Mouse (Mus musculus): Measurements from ENCODE around the gene Olfr1367. TPM values are rescaled to one million over a fixed set of nuclear protein-coding genes. Genes with fewer than 3 reads are reported as not detected.
"Not testable (repeated sequence)": the region's sequence is repeated elsewhere in the genome, so short reads cannot be mapped to it uniquely, and the experiment has no call there.

Olfr1367 gene
- polyA plus RNA-seq, 1 experiment from 2014 or later: not detected

GRCm38 (mm10) chr13:21326191-21326590, 20.5 kb upstream of the Olfr1367 start:
- peak overlapping the region; percentile 65 for H3K4me2 ChIP-seq (replicated peaks)
- H3K9me3 ChIP-seq: no peaks in the 10 kb centered on the region
- H3K9ac ChIP-seq: no peak overlapping the region
- H3K4me1 ChIP-seq: 0 out of 2 replicates have a peak, but pooled peaks cover 4% of the 10 kb centered on the region
- H3K4me3 ChIP-seq: peak overlapping the region; percentile 46; the same call in 1 of the 2 replicates
- H3K27ac ChIP-seq: no peak overlapping the region
- WGBS: 8% methylated on average over 4 of the region's 4 CpGs
- H3K27me3 ChIP-seq: 0 out of 2 replicates have a peak, but pooled peaks cover 6% of the 10 kb centered on the region
- no peaks in the 10 kb centered on the region for H3K36me3 ChIP-seq
- ATAC-seq (ENCODE audit: insufficient number of reproducible peaks, insufficient read depth, low FRiP score, low TSS enrichment): no peak

GRCm38 (mm10) chr13:21326657-21327211, 20.0 kb upstream of the Olfr1367 start:
- Histone ChIP-seq H3K4me1 (0 out of 2 replicates have a peak, but pooled peaks cover 4% of the 10 kb centered on the region), H3K9ac (0 out of 2 replicates have a peak overlapping the region, but pooled peaks have one; percentile 29), H3K27me3 (0 out of 2 replicates have a peak, but pooled peaks cover 6% of the 10 kb centered on the region), H3K36me3 (no peaks in the 10 kb centered on the region), H3K9me3 (no peaks in the 10 kb centered on the region), H3K4me2 (replicated peaks) (peak overlapping the region; percentile 65), H3K27ac (no peak overlapping the region), H3K4me3 (peak overlapping the region; percentile 46)
- ATAC-seq (ENCODE audit: insufficient number of reproducible peaks, insufficient read depth, low FRiP score, low TSS enrichment): no peak
- under 1% methylated on average over 24 of the region's 24 CpGs for WGBS

GRCm38 (mm10) chr13:21327424-21327823, 19.3 kb upstream of the Olfr1367 start:
- Histone ChIP-seq H3K9ac (peak overlapping the region; percentile 41), H3K4me3 (peak overlapping the region; percentile 46), H3K9me3 (no peaks in the 10 kb centered on the region), H3K27me3 (0 out of 2 replicates have a peak, but pooled peaks cover 6% of the 10 kb centered on the region), H3K27ac (no peak overlapping the region), H3K36me3 (no peaks in the 10 kb centered on the region), H3K4me2 (replicated peaks) (peak overlapping the region; percentile 65), H3K4me1 (no peaks in the 10 kb centered on the region)
- ATAC-seq (ENCODE audit: insufficient number of reproducible peaks, insufficient read depth, low FRiP score, low TSS enrichment): 0 out of 2 replicates have a peak, but pooled peaks have one; percentile 28
- whole genome bisulfite sequencing: under 1% methylated on average over 9 of the region's 9 CpGs

GRCm38 (mm10) chr13:21350593-21350992, 3.9 kb downstream of the Olfr1367 start:
- Histone ChIP-seq H3K4me3 (no peak overlapping the region), H3K4me2 (replicated peaks) (no peak overlapping the region), H3K9me3 (no peaks in the 10 kb centered on the region), H3K27me3 (no peaks in the 10 kb centered on the region), H3K36me3 (no peaks in the 10 kb centered on the region), H3K9ac (no peak overlapping the region), H3K4me1 (no peaks in the 10 kb centered on the region), H3K27ac (no peak overlapping the region)
- no peak for ATAC-seq (ENCODE audit: insufficient number of reproducible peaks, insufficient read depth, low FRiP score, low TSS enrichment)

GRCm38 (mm10) chr13:21362621-21363248, 16.0 kb downstream of the Olfr1367 start, which contains the start of gene Zscan12:
Zscan12 (plus strand) TSS chr13:21362820.
- Histone ChIP-seq H3K4me3 (peak within 1 kb of the TSS; percentile 83), H3K27me3 (no peaks in the 10 kb centered on the region), H3K4me1 (peaks cover 15% of the 10 kb centered on the region), H3K9me3 (no peaks in the 10 kb centered on the region), H3K4me2 (replicated peaks) (peak within 1 kb of the TSS; percentile 57), H3K27ac (peak within 1 kb of the TSS; percentile 84), H3K36me3 (peaks cover 9% of the 10 kb centered on the region), H3K9ac (peak within 1 kb of the TSS; percentile 92)
- 1% methylated on average over 29 of the region's 29 CpGs for WGBS
- ATAC-seq (ENCODE audit: insufficient number of reproducible peaks, insufficient read depth, low FRiP score, low TSS enrichment): peak; percentile 99

- peaks cover 13% of the 10 kb centered on the region for H3K36me3 ChIP-seq
- H3K9me3 ChIP-seq: no peaks in the 10 kb centered on the region
- peak overlapping the region; percentile 92 for H3K9ac ChIP-seq
- peak overlapping the region; percentile 57 for H3K4me2 ChIP-seq (replicated peaks)
- WGBS: 64% methylated on average over 12 of the region's 12 CpGs
- no peaks in the 10 kb centered on the region for H3K27me3 ChIP-seq
- H3K4me3 ChIP-seq: peak overlapping the region; percentile 83
- peaks cover 15% of the 10 kb centered on the region for H3K4me1 ChIP-seq
- no peak overlapping the region for H3K27ac ChIP-seq
- ATAC-seq (ENCODE audit: insufficient number of reproducible peaks, insufficient read depth, low FRiP score, low TSS enrichment): no peak
Measured at GRCm38 (mm10) chr13:21363719-21364118, 17.0 kb downstream of the Olfr1367 start.

- Histone ChIP-seq H3K9ac (no peak overlapping the region), H3K36me3 (peaks cover 37% of the 10 kb centered on the region), H3K4me2 (replicated peaks) (no peak overlapping the region), H3K27me3 (no peaks in the 10 kb centered on the region), H3K27ac (no peak overlapping the region), H3K4me1 (peaks cover 15% of the 10 kb centered on the region), H3K9me3 (no peaks in the 10 kb centered on the region), H3K4me3 (no peak overlapping the region)
- 61% methylated on average over 6 of the region's 6 CpGs for WGBS
- no peak for ATAC-seq (ENCODE audit: insufficient number of reproducible peaks, insufficient read depth, low FRiP score, low TSS enrichment)
Measured at GRCm38 (mm10) chr13:21366635-21367034, 19.9 kb downstream of the Olfr1367 start.

- Histone ChIP-seq H3K4me1 (no peaks in the 10 kb centered on the region), H3K9me3 (no peaks in the 10 kb centered on the region), H3K4me3 (no peak overlapping the region), H3K4me2 (replicated peaks) (no peak overlapping the region), H3K27me3 (no peaks in the 10 kb centered on the region), H3K9ac (no peak overlapping the region), H3K27ac (no peak overlapping the region), H3K36me3 (peaks cover 27% of the 10 kb centered on the region)
- ATAC-seq (ENCODE audit: insufficient number of reproducible peaks, insufficient read depth, low FRiP score, low TSS enrichment): no peak
- WGBS: 91% methylated on average over 2 of the region's 2 CpGs
Measured at GRCm38 (mm10) chr13:21372700-21373099, 26.0 kb downstream of the Olfr1367 start.

GRCm38 (mm10) chr13:21377773-21378172, 31.1 kb downstream of the Olfr1367 start:
- Histone ChIP-seq H3K4me3 (no peak overlapping the region), H3K4me2 (replicated peaks) (no peak overlapping the region), H3K4me1 (no peaks in the 10 kb centered on the region), H3K9ac (no peak overlapping the region), H3K27ac (no peak overlapping the region), H3K9me3 (no peaks in the 10 kb centered on the region), H3K36me3 (no peaks in the 10 kb centered on the region), H3K27me3 (no peaks in the 10 kb centered on the region)
- no peak for ATAC-seq (ENCODE audit: insufficient number of reproducible peaks, insufficient read depth, low FRiP score, low TSS enrichment)
- WGBS: 92% methylated on average over 2 of the region's 2 CpGs

- ATAC-seq (ENCODE audit: insufficient number of reproducible peaks, insufficient read depth, low FRiP score, low TSS enrichment): no peak
- H3K36me3 ChIP-seq: peaks cover 71% of the 10 kb centered on the region
Measured at GRCm38 (mm10) chr13:21395211-21395610, 48.5 kb downstream of the Olfr1367 start.

GRCm38 (mm10) chr13:21395623-21396022, 48.9 kb downstream of the Olfr1367 start:
- no peaks in the 10 kb centered on the region for H3K4me1 ChIP-seq

More at GRCm38 (mm10) chr13:21395211-21395610, 48.5 kb downstream of the Olfr1367 start:
- Histone ChIP-seq H3K9me3 (no peaks in the 10 kb centered on the region), H3K27ac (no peak overlapping the region), H3K4me3 (no peak overlapping the region), H3K27me3 (no peaks in the 10 kb centered on the region), H3K4me2 (replicated peaks) (no peak overlapping the region), H3K4me1 (no peaks in the 10 kb centered on the region), H3K9ac (no peak overlapping the region)
- WGBS: 100% methylated on average over 1 of the region's 1 CpGs

GRCm38 (mm10) chr13:21396048-21396447, 49.3 kb downstream of the Olfr1367 start:
- not testable (repeated sequence) for H3K9ac ChIP-seq; H3K9me3 ChIP-seq; H3K4me2 ChIP-seq (replicated peaks); H3K27me3 ChIP-seq; H3K4me3 ChIP-seq; H3K4me1 ChIP-seq; H3K27ac ChIP-seq
- H3K36me3 ChIP-seq: peaks cover 63% of the 10 kb centered on the region
- ATAC-seq (ENCODE audit: insufficient number of reproducible peaks, insufficient read depth, low FRiP score, low TSS enrichment): 0 out of 2 replicates have a peak, but pooled peaks have one; percentile 47
- 87% methylated on average over 18 of the region's 18 CpGs for whole genome bisulfite sequencing

More at GRCm38 (mm10) chr13:21395623-21396022, 48.9 kb downstream of the Olfr1367 start:
- 93% methylated on average over 6 of the region's 6 CpGs for WGBS
- Histone ChIP-seq H3K9me3 (no peaks in the 10 kb centered on the region), H3K27me3 (no peaks in the 10 kb centered on the region), H3K36me3 (peaks cover 67% of the 10 kb centered on the region), H3K9ac (no peak overlapping the region), H3K4me3 (no peak overlapping the region), H3K27ac (no peak overlapping the region), H3K4me2 (replicated peaks) (no peak overlapping the region)
- no peak for ATAC-seq (ENCODE audit: insufficient number of reproducible peaks, insufficient read depth, low FRiP score, low TSS enrichment)

Data from embryonic facial prominence, embryonic 12.5 days (tissue).